Mouse (Mus musculus): Measurements from ENCODE around the gene Mrpl20.

Mrpl20 gene

DNA sequence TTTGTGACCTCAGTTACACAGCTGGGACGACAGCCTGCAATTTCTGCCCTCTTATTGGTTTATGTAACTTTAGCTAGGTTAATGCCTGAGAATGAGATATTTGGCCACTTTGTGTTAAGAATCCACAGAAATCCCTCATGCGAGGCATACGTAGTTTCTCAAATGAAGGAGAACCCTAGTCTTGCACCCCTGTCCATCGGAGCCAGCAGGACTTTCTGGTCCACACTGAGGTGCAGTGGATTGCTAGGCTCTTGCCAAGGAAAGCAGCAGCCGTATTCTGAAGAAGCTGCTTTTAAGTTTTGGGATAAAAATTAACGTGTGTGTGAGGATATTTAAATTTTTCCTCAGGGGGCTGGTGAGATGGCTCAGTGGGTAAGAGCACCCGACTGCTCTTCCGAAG is 27.9 kb downstream of the Mrpl20 start:
- no peak for DNase-seq (ENCODE audit: extremely low read depth, low read depth, low spot score)

DNA sequence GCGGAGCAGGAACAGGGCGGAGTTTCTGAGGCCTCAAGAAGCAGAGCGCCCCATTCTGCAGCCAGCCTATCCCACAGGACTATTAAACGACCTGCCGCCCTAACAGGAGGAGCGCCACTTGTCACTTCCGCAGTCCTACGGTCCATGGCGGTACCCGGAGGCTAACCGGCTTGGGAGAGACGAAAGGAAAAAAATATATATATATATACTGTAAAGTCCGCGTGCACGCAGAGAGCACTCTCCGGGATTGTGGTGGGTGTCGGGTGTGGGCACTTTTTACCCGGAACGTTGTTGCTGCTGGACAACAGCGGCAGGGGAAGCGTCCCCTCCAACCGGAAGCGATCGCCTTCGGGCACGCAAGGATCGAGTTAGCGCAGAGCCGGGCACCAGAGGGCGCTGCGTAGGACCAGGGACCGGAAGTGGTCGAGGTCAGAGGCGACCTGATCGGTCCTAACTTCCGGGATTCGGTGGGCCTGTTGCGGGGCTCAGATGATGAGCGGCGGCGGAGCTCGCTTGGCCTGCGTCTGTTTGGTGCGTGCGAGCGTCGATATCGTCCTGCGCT is 28.6 kb downstream of the Mrpl20 start, which contains the start of gene Aurkaip1:
Gene Aurkaip1 (plus strand): TSS at position 68 of the 562 bp plus-strand sequence.
- DNase-seq (ENCODE audit: extremely low read depth, low read depth, low spot score): peak; percentile 56

DNA sequence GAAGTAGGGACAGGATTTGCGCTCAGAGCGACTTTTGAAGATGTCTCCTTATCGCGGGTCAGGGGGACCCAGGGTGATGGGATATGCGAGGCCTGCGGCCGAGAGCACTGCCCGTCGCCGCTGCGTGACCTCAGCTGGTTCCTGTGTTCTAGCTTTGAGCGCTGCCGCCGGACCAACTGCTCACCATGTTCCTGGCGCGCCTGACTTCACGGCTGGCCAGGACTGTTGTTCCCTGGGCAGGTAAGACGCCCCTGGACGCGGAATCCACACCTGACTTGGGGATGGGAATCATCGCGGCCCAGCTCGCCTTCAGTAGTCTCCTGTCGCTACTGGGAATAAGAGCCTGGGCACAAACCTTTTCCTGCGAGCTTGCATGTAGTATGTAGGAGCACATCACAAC is 29.2 kb downstream of the Mrpl20 start:
- DNase-seq (ENCODE audit: extremely low read depth, low read depth, low spot score): no peak

DNA sequence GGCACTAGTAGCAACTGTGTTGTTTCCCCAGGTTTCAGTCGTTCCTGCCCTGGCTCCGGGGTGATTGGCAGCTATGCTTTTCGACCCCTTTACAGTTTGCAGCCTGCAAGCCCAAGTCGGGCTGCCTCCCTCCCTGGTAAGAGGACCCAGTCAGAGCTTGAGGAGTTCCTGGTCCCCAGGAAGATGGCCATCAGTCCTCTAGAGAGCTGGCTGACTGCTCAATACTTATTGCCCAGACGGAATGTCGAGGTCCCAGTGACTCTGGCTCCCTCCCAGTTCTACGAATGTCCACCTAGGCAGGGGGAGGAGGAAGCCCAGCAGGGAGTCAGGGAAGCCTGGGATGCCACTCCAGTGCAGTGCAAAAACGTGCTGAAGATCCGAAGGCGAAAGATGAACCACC is 29.6 kb downstream of the Mrpl20 start:
- no peak for DNase-seq (ENCODE audit: extremely low read depth, low read depth, low spot score)

DNA sequence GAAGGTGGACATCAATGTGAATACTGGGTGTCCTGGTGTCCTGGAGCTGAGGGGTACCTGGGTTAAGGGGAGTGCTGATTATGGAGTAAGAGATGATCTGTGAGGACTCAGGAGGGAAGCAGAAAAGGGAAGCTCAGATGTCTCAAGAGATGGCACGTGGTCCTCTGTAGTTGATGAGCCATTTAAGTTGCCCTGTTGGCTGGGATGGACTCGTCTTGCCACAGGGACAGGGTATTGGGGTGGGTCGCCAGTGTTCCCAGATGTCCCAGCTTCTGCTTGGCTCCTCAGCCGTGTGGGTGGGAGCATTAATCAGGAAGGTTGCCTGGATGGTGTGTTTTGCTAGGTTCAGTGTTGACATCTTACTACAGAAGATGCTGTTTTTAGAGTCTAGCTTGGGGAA is 30.6 kb downstream of the Mrpl20 start:
- no peak for DNase-seq (ENCODE audit: extremely low read depth, low read depth, low spot score)

DNA sequence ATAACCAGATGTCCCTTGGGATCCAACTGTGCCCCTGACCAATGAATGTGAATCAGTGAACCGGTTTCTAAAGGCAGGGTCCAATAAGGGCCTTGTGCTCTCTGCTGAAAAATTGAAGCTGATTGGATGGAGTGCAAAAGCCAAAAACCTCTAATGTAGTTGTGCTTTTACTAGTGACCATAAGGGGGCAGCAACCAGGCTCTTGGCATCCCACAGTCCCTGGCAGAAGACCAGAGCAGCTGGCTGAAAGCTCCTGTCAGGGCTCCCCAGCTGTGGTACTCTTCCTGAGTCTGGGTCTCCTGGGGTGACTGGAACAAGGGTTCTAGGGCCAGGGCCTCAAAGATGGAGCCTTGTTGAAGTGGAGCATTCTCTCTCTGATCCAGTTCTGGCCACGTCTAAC is 31.2 kb downstream of the Mrpl20 start:
- DNase-seq (ENCODE audit: extremely low read depth, low read depth, low spot score): no peak

DNA sequence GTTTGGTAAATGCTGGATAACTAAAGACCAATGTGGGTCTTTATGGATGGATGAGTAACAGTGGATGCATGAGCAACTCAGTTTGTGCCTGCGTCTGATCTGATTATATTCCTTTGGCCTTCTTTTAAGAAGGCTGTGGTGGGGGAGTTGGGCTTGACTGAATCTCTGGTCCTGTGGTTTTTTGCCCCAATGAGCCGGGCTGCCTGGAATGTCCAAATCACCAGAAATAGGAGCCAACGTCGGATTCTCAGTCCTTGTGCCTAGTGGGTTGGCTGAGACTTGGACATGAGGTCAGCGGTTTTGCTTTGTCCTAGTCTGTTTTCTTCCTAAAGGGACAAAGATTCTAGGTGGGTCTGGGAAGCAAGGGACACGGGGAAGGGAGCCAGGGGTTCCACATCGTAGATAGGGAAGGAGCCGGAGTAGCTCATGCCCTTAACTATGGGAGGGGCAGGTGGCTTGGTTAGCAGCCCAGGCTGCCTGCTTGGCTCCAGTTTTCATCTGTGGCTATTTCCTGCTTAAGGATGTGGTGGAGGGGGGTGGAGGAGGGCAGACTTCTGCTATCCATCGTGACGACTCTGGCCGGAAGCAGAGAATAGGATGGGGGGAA is 34.8 kb downstream of the Mrpl20 start:
- no peak for DNase-seq (ENCODE audit: extremely low read depth, low read depth, low spot score)

DNA sequence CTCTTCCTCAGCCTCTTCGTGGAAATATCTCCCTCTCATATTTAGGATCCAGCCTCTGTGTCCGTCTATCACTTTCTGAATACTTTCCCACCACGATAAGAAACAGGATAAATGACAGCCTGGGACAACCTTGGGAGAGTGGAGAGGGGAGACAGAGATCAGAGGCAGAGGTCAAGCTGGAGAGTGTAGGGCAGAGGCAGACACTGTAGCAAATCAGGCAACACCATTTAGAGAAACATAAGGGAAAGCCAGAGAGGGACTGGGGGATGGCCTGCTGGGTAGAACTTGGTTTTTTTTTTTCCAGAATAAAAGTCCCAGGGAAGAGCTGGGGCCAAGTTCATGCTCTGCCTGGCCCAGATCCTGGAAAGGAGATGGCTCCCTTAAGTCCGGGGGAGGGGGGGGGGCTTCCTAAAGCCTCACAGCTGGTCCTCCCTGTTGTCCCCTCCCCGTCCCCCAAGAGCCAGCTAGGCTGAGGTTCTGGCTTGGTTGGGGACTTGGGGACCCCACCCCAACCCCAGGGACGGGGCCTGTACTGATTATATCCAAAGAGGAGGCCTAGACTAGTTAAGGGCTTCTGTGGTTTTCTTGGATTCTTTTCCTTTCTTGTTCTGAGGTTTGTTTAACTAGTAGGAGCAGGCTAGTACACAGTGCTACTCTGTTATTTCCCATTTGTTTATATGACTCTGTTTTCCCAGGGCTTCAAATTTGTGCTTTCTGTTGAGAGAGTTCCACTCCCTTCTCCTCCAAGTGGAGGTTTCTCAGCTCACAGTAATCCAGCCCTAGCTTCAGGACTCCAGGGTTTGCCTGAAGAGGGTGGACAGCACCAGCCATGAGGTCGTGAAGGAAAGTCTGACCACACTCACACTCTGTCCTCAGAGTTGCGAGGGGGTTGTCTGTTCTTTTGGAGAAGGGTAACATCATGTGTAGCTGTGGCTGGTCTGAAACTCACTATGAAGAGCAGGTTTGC is 35.8 kb downstream of the Mrpl20 start:
- DNase-seq (ENCODE audit: extremely low read depth, low read depth, low spot score): no peak

DNA sequence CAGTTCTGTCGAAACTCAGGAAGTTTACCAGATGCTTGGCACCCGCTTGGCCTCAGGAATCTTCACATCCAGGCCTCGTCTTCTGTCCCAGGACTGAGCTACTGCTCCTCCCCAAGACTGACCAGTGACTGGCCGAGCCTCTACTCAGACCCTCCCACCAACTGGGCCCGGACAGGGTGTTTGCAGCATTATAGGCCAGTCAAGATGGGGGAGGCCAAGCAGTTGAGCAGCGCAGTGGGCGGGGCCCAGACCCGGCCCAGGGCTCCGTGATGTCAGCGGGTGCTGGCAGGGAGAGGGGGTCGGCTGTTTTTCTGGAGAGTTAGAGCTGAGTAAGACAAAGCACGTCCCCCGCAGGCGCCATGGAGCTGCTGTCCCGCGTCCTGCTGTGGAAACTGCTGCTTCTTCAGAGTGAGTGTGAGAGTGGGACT is 36.8 kb downstream of the Mrpl20 start, which contains the start of gene Mxra8:
Gene Mxra8 (plus strand): TSS at position 198 of the 428 bp plus-strand sequence.
- DNase-seq (ENCODE audit: extremely low read depth, low read depth, low spot score): no peak

DNA sequence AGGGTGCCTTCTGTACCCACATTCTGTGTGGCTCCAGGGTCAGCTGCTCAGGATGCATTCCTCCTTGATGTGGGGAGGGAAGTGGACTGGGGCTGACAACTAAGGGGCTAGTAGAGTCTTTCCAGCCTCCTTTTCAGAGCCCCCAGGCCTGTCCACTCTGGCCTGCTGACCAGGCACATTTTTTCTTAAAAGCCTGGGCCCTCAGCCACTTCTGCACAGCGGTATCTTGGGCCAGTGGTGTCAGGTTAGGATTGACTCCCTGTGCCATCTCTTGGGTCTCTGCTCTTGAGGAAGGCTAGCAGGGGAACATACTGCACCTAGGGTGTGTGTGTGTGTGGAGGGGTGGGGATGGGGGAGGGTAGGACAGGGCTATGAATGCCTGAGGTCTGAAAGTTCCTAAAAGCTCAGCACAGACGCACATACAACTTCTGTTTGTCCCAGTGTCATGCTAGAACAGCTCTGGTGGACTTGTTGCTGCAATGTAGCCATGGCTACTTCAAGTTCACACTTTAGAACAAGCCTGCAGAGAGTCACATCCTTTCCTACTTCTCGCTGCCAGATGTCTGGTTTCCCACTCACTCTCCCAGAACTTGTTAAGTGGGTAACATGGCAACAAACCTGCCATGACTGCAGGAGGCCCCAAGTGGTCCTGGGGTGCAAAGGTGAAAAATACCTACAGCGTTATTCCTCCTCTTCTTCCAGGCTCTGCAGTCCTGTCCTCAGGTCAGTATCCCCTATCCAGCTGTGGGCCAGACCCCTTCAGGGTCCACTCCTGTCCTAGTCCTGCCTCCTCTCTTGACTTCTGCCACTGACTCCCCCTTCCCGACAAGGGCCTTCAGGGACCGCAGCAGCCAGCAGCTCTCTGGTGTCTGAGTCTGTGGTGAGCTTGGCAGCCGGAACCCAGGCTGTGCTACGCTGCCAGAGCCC is 37.7 kb downstream of the Mrpl20 start:
- DNase-seq (ENCODE audit: extremely low read depth, low read depth, low spot score): no peak

DNA sequence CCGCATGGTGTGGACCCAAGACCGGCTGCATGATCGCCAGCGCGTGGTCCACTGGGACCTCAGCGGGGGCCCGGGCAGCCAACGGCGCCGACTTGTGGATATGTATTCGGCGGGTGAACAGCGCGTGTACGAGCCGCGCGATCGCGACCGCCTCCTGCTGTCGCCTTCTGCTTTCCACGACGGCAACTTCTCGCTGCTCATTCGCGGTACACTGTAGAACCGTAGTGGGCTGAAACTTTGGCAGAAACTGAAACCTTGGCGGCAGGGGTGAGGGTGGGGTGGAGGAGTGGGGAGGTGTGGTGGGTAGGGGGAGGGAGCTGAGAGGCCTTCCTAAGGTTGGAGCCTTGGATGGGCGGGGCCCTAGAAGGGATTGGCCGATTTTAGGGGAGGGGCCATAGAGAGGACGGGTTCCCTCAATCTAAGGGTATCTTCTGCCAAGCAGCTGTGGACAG is 38.4 kb downstream of the Mrpl20 start:
- DNase-seq (ENCODE audit: extremely low read depth, low read depth, low spot score): no peak

DNA sequence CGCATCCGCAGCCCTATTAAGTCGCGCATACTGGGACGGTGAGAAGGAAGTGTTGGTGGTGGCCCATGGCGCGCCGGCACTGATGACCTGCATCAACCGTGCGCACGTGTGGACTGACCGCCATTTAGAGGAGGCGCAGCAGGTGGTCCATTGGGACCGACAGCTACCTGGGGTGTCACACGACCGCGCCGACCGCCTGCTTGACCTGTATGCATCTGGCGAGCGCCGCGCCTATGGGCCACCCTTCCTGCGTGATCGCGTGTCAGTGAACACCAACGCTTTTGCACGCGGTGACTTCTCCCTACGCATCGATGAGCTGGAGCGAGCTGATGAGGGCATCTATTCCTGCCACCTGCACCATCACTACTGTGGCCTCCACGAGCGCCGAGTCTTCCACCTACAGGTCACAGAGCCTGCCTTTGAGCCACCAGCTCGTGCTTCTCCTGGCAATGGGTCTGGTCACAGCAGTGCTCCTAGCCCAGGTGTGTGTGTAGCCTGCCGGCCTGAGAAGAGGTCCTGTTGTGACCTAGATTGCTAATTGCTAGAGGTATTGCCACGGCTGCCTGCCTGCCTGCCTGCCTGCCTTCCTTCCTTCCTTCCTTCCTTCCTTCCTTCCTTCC is 39.1 kb downstream of the Mrpl20 start:
- DNase-seq (ENCODE audit: extremely low read depth, low read depth, low spot score): no peak

DNA sequence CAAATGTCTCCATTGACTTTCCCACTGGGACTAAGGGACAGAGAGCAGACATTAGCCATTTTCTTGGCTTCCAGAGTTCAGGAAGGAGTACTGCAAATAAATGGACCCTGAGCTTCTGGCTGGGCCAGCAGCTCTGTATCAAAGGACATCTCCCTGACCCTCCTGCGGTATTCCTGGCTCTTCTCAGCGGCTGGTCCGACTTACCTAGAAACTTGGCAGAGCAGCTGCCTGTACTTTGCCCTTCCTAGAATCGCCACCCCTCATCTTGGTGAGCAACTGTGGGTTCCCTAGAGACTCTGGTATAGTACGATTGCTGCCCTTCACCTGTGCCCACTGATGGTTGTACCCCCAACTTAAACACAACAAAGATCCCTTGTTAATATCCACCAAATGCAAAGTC is 40.6 kb downstream of the Mrpl20 start:
- DNase-seq (ENCODE audit: extremely low read depth, low read depth, low spot score): no peak

DNA sequence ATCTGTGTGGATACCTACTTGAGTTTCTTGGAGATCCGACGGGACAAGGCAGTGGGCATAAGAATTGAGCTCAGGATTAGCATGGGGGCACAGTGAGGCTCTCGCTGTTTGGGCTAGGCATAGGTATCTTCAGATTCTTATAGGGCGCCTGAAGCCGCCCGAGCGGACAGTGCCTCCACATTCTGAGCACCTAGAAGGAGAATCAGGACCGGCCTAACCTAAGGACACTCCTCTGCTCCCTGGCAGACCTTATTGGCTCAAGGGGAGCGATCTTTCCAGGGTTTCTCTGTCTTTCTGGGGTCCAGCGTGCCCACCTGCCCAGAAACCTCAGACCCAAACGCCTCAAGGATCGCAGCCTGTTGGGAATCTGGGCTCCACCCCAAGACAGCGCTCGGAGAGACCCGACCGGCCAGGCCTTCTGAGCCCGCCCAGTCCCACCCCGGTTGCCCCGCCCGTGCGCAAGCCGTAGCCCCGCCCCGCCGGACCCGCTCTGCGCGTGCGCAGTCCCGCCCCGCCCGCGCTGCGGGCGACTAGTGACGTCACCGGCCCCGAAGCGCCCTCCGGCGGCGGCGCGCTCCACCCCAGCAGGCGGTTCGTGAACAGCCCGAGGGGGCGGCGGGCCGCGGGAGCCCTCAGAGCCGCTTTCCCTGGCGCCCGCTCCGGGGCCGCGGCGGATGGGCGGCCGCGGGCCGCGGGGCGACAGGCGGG is 44.3 kb downstream of the Mrpl20 start, which contains the start of gene Dvl1:
Gene Dvl1 (plus strand): TSS at position 532 of the 708 bp plus-strand sequence.
- DNase-seq (ENCODE audit: extremely low read depth, low read depth, low spot score): no peak

DNA sequence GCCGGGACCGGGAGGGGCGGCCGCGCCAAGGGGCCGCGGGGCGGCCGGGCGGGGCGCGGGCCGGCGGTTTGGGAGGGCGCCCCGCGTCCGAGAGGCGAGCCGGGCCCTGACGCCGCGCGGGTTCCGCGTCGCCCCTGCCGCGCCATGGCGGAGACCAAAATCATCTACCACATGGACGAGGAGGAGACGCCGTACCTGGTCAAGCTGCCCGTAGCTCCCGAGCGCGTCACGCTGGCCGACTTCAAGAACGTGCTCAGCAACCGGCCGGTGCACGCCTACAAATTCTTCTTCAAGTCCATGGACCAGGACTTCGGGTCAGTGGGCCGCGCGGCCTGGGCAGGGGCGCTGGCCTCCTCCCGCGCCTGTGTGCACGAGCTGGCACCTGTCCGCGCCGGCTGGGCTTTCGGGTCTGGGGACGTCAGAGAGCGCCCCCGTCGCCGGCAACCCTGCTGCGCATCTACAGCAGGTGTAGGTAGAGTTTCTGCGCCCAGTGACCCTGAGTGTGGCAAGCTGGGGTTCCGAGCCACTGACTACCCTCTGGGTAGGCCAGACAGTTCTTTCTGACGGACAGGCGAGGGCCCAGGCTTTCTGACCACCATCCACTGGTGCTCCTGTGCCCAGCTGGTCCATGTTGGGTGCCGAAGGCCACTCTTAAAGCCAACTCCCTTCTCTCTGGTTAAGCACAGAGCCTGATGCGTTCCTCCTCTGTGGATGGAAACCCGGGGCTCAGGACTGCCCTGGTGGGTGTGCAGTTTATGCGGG is 45.1 kb downstream of the Mrpl20 start:
- no peak for DNase-seq (ENCODE audit: extremely low read depth, low read depth, low spot score)

DNA sequence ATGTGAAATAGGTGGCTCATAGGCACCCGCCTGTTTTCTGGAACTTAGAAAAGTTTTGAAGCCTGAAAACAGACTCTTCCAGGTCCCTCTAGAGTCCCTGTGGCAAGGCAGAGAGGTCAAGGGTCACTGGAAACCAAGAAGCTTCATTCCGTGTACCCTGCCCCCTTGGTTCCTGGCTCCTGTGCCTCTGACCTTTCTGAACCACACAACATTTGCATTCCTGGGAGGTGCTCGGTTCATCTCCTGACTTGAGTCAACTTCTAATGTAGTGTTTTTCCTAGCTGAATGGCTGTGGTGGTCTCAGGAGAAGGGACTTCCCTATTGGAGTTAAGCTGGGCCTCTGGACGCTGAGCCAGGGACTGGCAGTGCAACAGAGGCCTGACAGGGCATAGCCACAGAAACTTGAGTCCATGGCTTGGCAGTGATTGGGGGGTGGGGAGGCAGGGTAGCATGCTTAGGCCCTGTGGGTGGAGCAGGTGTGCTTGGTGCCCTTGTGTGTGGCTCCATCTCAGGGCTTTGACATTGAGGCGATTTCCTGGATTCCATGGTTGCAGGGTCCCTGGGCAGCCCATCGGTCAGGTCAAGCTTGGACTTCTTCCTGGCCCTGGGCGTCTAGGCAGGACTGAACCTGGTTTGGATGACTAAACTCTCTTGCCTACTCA is 45.9 kb downstream of the Mrpl20 start:
- DNase-seq (ENCODE audit: extremely low read depth, low read depth, low spot score): no peak

DNA sequence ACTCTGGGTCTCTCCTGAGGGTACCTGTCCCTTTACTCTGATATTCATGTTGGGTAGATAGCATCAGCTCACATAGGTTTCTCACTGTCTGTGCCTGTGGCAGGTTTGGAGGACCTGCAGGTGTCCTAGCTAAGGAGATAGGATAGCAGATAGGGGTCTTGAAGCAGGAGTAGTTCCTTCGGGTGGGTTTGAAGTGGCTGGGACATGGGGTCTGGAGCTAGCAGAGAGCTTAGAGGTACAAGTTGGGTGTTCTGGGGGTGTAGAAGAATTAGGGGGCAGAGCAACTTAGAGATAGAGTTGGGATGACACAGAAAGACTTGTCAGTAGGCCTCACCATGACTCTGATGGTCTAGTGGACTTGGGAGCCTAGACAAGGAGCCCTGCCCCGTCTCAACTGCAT is 46.7 kb downstream of the Mrpl20 start:
- DNase-seq (ENCODE audit: extremely low read depth, low read depth, low spot score): no peak

DNA sequence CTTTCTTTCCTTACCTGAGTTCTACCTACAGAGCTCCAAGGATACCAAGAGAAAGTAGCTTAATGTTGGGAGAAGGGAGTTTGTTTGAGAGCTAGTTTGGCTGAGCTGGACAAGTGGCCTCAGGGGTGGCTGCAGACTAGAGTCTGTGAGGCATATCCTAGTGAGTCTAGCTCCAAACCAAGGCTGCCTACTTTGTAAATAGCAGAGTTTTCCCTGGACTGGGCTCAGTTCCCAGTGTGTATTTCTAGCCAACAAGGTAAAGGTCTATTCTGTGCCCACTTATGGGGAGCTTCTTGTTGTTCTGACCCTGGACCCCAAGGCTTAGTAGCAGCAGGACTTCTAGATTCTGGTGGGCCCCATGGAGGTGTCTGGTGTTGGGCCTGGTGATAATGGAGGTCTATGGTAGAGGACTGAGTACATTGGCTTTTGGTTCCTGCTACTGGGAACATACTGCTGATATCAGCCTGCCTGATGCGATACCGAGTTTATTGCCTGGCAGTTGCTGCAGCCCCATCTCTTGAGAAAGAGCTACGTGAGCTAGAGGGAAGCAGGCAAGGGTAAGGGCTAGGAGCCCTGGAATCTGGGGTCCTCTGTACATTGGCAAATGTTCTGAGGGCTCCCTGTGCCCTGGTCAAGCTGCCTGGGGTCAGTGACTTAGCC is 47.2 kb downstream of the Mrpl20 start:
- no peak for DNase-seq (ENCODE audit: extremely low read depth, low read depth, low spot score)
